Mouse (Mus musculus) ES-E14 (cell line): Measurements from ENCODE around the gene Cspg4. TPM values are rescaled to one million over a fixed set of nuclear protein-coding genes. Genes with fewer than 3 reads are reported as not detected.

Experiments used
- DNase-seq: peaks from one replicate; pipeline ENCODE4 v3.0.0-alpha.2; 2013; ENCODE audit warnings: low read depth, low spot score
- H3K27ac ChIP-seq: 2 replicates; pipeline ENCODE4 v1.5.1; 2012; ENCODE audit warnings: low read depth, mild to moderate bottlenecking, low read length, moderate library complexity, mixed read lengths; ENCODE audit not compliant: poor library complexity, insufficient read depth, severe bottlenecking
- H3K36me3 ChIP-seq: 2 replicates; pipeline ENCODE4 v1.6.1; 2012; ENCODE audit warnings: mild to moderate bottlenecking, low read length, moderate library complexity, mixed read lengths; ENCODE audit not compliant: control insufficient read depth, poor library complexity, insufficient read depth, severe bottlenecking
- H3K4me1 ChIP-seq, 2 experiments: fragments of 150-350 bp in 1 of 2; sonication (generic) in 1 of 2; 2 replicates each; pipeline ENCODE4 v1.6.1; 2012; ENCODE audit warnings: low read length in 2 of 2, mild to moderate bottlenecking in 1 of 2, mixed read lengths in 1 of 2; ENCODE audit not compliant: control insufficient read depth in 2 of 2, insufficient read depth in 2 of 2, poor library complexity in 1 of 2
- H3K4me3 ChIP-seq, 2 experiments: fragments of 150-350 bp in 1 of 2; sonication (generic) in 1 of 2; 2 replicates each; pipeline ENCODE4 v1.5.1; 2012; ENCODE audit warnings: low read length in 2 of 2, low read depth in 1 of 2, mild to moderate bottlenecking in 1 of 2, mixed read lengths in 1 of 2; ENCODE audit not compliant: insufficient read depth in 1 of 2, poor library complexity in 1 of 2, severe bottlenecking in 1 of 2
- H3K9ac ChIP-seq: 2 replicates; pipeline ENCODE4 v1.6.1; 2012; ENCODE audit warnings: low read depth, mild to moderate bottlenecking, low read length, mixed read lengths; ENCODE audit not compliant: poor library complexity, insufficient read depth, severe bottlenecking
- H3K9me3 ChIP-seq: fragments of 150-350 bp; sonication (generic); 2 replicates; pipeline ENCODE4 v1.6.1; 2012; ENCODE audit warnings: low read depth, mild to moderate bottlenecking, low read length; ENCODE audit not compliant: control insufficient read depth, insufficient read depth
- CHD2 ChIP-seq: IDR thresholded peaks from 2 replicates; pipeline ENCODE4 v1.6.1; 2014; ENCODE audit warnings: mild to moderate bottlenecking, low read depth, low read length, inconsistent platforms
- HCFC1 ChIP-seq: IDR thresholded peaks from 2 replicates; pipeline ENCODE4 v1.6.1; 2012; ENCODE audit warnings: low read length, inconsistent platforms, borderline replicate concordance; ENCODE audit not compliant: insufficient read depth
- MAFK ChIP-seq: IDR thresholded peaks from 2 replicates; pipeline ENCODE4 v1.6.1; 2014; ENCODE audit warnings: mild to moderate bottlenecking, low read depth, low read length, inconsistent platforms; ENCODE audit not compliant: insufficient read depth
- ZC3H11A ChIP-seq: IDR thresholded peaks from 2 replicates; pipeline ENCODE4 v1.6.1; 2012; ENCODE audit warnings: low read depth, mild to moderate bottlenecking, inconsistent platforms, low read length, borderline replicate concordance
- ZNF384 ChIP-seq: IDR thresholded peaks from 2 replicates; pipeline ENCODE4 v1.6.1; 2012; ENCODE audit warnings: low read depth, low read length, inconsistent platforms
- in situ Hi-C, 2 experiments: fragments of 600-800 bp; cut with MboI; formaldehyde crosslinking; loops; one replicate each; pipeline ENCODE4 v1.15.1; 2025; ENCODE audit warnings: low sequenced_read_pairs in 2 of 2, inconsistent platforms in 1 of 2; ENCODE audit not compliant: unreplicated experiment in 2 of 2
- total RNA-seq: library from RNA; depleted of rRNA; stranded (reverse); fragments of 300-350 nt; gene quantifications from 2 replicates; pipeline ENCODE4 v1.2.3, GENCODE M21; 2012

Cspg4 gene
- total RNA-seq, 1 experiment = 1.3 TPM

- TF ChIP-seq ZC3H11A (no peak), MAFK (no peak), ZNF384 (no peak), CHD2 (no peak), HCFC1 (no peak)
- Histone ChIP-seq H3K4me3 (no peak overlapping the region), H3K4me1 (peaks cover 0 to 17% of the 10 kb centered on the region in 2 experiments; a peak in 2 of 4 replicates), H3K9ac (no peak overlapping the region), H3K9me3 (no peaks in the 10 kb centered on the region), H3K27ac (no peak overlapping the region), H3K36me3 (no peaks in the 10 kb centered on the region)
- no peak for DNase-seq
- in situ Hi-C loops = loop anchor here in 1 of 2 experiments (10.0 kb wide), 1 partner anchor 321 kb away; no protein-coding TSS in a partner anchor
Measured at GRCm38 (mm10) chr9:56893313-56893712, 28.5 kb downstream of the Cspg4 start.

- no peaks in the 10 kb centered on the region for H3K9me3 ChIP-seq
- H3K4me3 ChIP-seq = no peak overlapping the region
- no peak for TF ChIP-seq ZNF384
- TF ChIP-seq HCFC1 = no peak
- no peak for TF ChIP-seq MAFK
- no peak for TF ChIP-seq CHD2
- TF ChIP-seq ZC3H11A = no peak
- no peak overlapping the region for H3K9ac ChIP-seq
- no peaks in the 10 kb centered on the region for H3K36me3 ChIP-seq
- H3K27ac ChIP-seq = no peak overlapping the region
- H3K4me1 ChIP-seq = peaks cover 0 to 17% of the 10 kb centered on the region in 2 experiments; a peak in 2 of 4 replicates
- no peak for DNase-seq
- in situ Hi-C loops = loop anchor here in 1 of 2 experiments (10.0 kb wide), 1 partner anchor 321 kb away; no protein-coding TSS in a partner anchor
Measured at GRCm38 (mm10) chr9:56894006-56894405, 29.2 kb downstream of the Cspg4 start.

DNA sequence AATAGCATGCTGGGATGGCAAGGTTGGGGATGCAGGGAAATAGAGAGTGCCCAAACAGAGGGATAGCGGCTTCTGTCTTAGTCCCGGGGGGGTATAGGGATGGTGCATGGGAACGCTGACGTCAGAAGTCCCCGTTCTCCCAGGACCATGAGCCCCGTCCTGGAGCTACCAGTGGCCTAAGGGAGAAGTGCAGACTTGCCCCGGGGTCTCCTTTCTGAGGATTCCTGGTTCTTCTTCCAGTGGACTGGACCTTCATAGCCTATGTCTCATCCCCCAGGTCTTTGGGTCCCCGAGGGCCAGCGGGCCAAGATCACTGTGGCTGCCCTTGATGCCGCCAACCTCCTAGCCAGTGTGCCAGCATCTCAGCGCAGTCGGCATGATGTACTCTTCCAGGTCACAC, 31.9 kb downstream of the Cspg4 start:
- peaks cover 0 to 29% of the 10 kb centered on the region in 2 experiments; a peak in 2 of 4 replicates for H3K4me1 ChIP-seq
- in situ Hi-C loops = loop anchor here in 1 of 2 experiments (10.0 kb wide), 1 partner anchor 318 kb away; no protein-coding TSS in a partner anchor
- no peak for TF ChIP-seq ZNF384
- TF ChIP-seq ZC3H11A = no peak
- TF ChIP-seq MAFK = no peak
- no peak for TF ChIP-seq CHD2
- TF ChIP-seq HCFC1 = no peak

GRCm38 (mm10) chr9:56899409-56899808, 34.6 kb downstream of the Cspg4 start:
- no peak overlapping the region for H3K9ac ChIP-seq
- no peaks in the 10 kb centered on the region for H3K36me3 ChIP-seq
- in situ Hi-C loops = loop anchor here in 1 of 2 experiments (10.0 kb wide), 1 partner anchor 315 kb away; no protein-coding TSS in a partner anchor
- no peak overlapping the region for H3K4me3 ChIP-seq
- TF ChIP-seq MAFK = no peak
- TF ChIP-seq CHD2 = no peak
- no peak for TF ChIP-seq ZC3H11A
- TF ChIP-seq ZNF384 = no peak
- no peak for TF ChIP-seq HCFC1
- no peak for DNase-seq
- no peak overlapping the region for H3K27ac ChIP-seq
- H3K4me1 ChIP-seq = peaks cover 0 to 16% of the 10 kb centered on the region in 2 experiments; a peak in 2 of 4 replicates
- no peaks in the 10 kb centered on the region for H3K9me3 ChIP-seq

More for the DNA sequence above, 31.9 kb downstream of the Cspg4 start:
- no peaks in the 10 kb centered on the region for H3K9me3 ChIP-seq
- no peak overlapping the region for H3K9ac ChIP-seq
- no peak for DNase-seq
- no peaks in the 10 kb centered on the region for H3K36me3 ChIP-seq
- H3K4me3 ChIP-seq = no peak overlapping the region
- no peak overlapping the region for H3K27ac ChIP-seq
